Mouse (Mus musculus): ENCODE results near the gene Gal3st2b. TPM values are rescaled to one million over a fixed set of nuclear protein-coding genes. Genes with fewer than 3 reads are reported as not detected.
"Not testable (repeated sequence)": the region's sequence is repeated elsewhere in the genome, so short reads cannot be mapped to it uniquely, and the experiment has no call there.

The Gal3st2b gene
- polyA plus RNA-seq, 1 experiment from 2014 or later = not detected

GRCm38 (mm10) chr1:93911877-93912276, 6.2 kb upstream of the Gal3st2b start:
- not testable (repeated sequence) for H3K27me3 ChIP-seq (replicated peaks; ENCODE audit: control insufficient read depth, insufficient read depth, low read length); H3K36me3 ChIP-seq (ENCODE audit: control insufficient read depth, insufficient read depth, low read length)
- no CpG with 5 or more reads among the region's 2 CpGs for WGBS

GRCm38 (mm10) chr1:93917160-93917559, 951 bp upstream of the Gal3st2b start:
- H3K36me3 ChIP-seq (ENCODE audit: control insufficient read depth, insufficient read depth, low read length); DNase-seq (ENCODE audit: low spot score); ATAC-seq (replicated peaks; ENCODE audit: low FRiP score, low TSS enrichment, low read depth); H3K27me3 ChIP-seq (replicated peaks; ENCODE audit: control insufficient read depth, insufficient read depth, low read length); H3K4me1 ChIP-seq (replicated peaks; ENCODE audit: control insufficient read depth, insufficient read depth, low read length); H3K9ac ChIP-seq (ENCODE audit: low read length); H3K4me3 ChIP-seq (ENCODE audit: low read depth, low read length); H3K4me2 ChIP-seq (ENCODE audit: low read length); H3K27ac ChIP-seq (ENCODE audit: low read depth); H3K9me3 ChIP-seq (ENCODE audit: control insufficient read depth, low read length): not testable (repeated sequence)
- 80% methylated on average over 3 of the region's 3 CpGs for WGBS

More at GRCm38 (mm10) chr1:93911877-93912276, 6.2 kb upstream of the Gal3st2b start:
- H3K4me1 ChIP-seq (replicated peaks; ENCODE audit: control insufficient read depth, insufficient read depth, low read length); H3K9me3 ChIP-seq (ENCODE audit: control insufficient read depth, low read length); H3K4me3 ChIP-seq (ENCODE audit: low read depth, low read length); DNase-seq (ENCODE audit: low spot score); H3K4me2 ChIP-seq (ENCODE audit: low read length); ATAC-seq (replicated peaks; ENCODE audit: low FRiP score, low TSS enrichment, low read depth); H3K9ac ChIP-seq (ENCODE audit: low read length); H3K27ac ChIP-seq (ENCODE audit: low read depth): not testable (repeated sequence)

GRCm38 (mm10) chr1:93918775-93919174, 664 bp downstream of the Gal3st2b start:
- not testable (repeated sequence) for H3K9me3 ChIP-seq (ENCODE audit: control insufficient read depth, low read length); H3K27me3 ChIP-seq (replicated peaks; ENCODE audit: control insufficient read depth, insufficient read depth, low read length); ATAC-seq (replicated peaks; ENCODE audit: low FRiP score, low TSS enrichment, low read depth); H3K4me3 ChIP-seq (ENCODE audit: low read depth, low read length); H3K36me3 ChIP-seq (ENCODE audit: control insufficient read depth, insufficient read depth, low read length); H3K4me2 ChIP-seq (ENCODE audit: low read length); H3K4me1 ChIP-seq (replicated peaks; ENCODE audit: control insufficient read depth, insufficient read depth, low read length); H3K27ac ChIP-seq (ENCODE audit: low read depth); DNase-seq (ENCODE audit: low spot score); H3K9ac ChIP-seq (ENCODE audit: low read length)
- WGBS = 56% methylated on average over 1 of the region's 1 CpGs

- H3K4me2 ChIP-seq (ENCODE audit: low read length); H3K27me3 ChIP-seq (replicated peaks; ENCODE audit: control insufficient read depth, insufficient read depth, low read length); H3K36me3 ChIP-seq (ENCODE audit: control insufficient read depth, insufficient read depth, low read length); DNase-seq (ENCODE audit: low spot score); H3K27ac ChIP-seq (ENCODE audit: low read depth); H3K9ac ChIP-seq (ENCODE audit: low read length); H3K9me3 ChIP-seq (ENCODE audit: control insufficient read depth, low read length); H3K4me1 ChIP-seq (replicated peaks; ENCODE audit: control insufficient read depth, insufficient read depth, low read length); ATAC-seq (replicated peaks; ENCODE audit: low FRiP score, low TSS enrichment, low read depth); H3K4me3 ChIP-seq (ENCODE audit: low read depth, low read length): not testable (repeated sequence)
- 67% methylated on average over 3 of the region's 3 CpGs for WGBS
These were observed 1.2 kb downstream of the Gal3st2b start for GRCm38 (mm10) chr1:93919321-93919720.

- not testable (repeated sequence) for H3K9ac ChIP-seq (ENCODE audit: low read length); H3K4me2 ChIP-seq (ENCODE audit: low read length); H3K9me3 ChIP-seq (ENCODE audit: control insufficient read depth, low read length); H3K27me3 ChIP-seq (replicated peaks; ENCODE audit: control insufficient read depth, insufficient read depth, low read length); H3K36me3 ChIP-seq (ENCODE audit: control insufficient read depth, insufficient read depth, low read length); H3K4me3 ChIP-seq (ENCODE audit: low read depth, low read length); H3K27ac ChIP-seq (ENCODE audit: low read depth); ATAC-seq (replicated peaks; ENCODE audit: low FRiP score, low TSS enrichment, low read depth); H3K4me1 ChIP-seq (replicated peaks; ENCODE audit: control insufficient read depth, insufficient read depth, low read length); DNase-seq (ENCODE audit: low spot score)
- 85% methylated on average over 3 of the region's 3 CpGs for WGBS
These were observed 4.5 kb downstream of the Gal3st2b start for GRCm38 (mm10) chr1:93922609-93923008.

GRCm38 (mm10) chr1:93923098-93923497, 5.0 kb downstream of the Gal3st2b start:
- not testable (repeated sequence) for H3K36me3 ChIP-seq (ENCODE audit: control insufficient read depth, insufficient read depth, low read length); H3K27ac ChIP-seq (ENCODE audit: low read depth); H3K9me3 ChIP-seq (ENCODE audit: control insufficient read depth, low read length); H3K4me3 ChIP-seq (ENCODE audit: low read depth, low read length); DNase-seq (ENCODE audit: low spot score); ATAC-seq (replicated peaks; ENCODE audit: low FRiP score, low TSS enrichment, low read depth); H3K27me3 ChIP-seq (replicated peaks; ENCODE audit: control insufficient read depth, insufficient read depth, low read length); H3K4me1 ChIP-seq (replicated peaks; ENCODE audit: control insufficient read depth, insufficient read depth, low read length); H3K4me2 ChIP-seq (ENCODE audit: low read length); H3K9ac ChIP-seq (ENCODE audit: low read length)
- WGBS = 67% methylated on average over 2 of the region's 2 CpGs

GRCm38 (mm10) chr1:93935378-93935777, 17.3 kb downstream of the Gal3st2b start:
- H3K4me3 ChIP-seq (ENCODE audit: low read depth, low read length); H3K27me3 ChIP-seq (replicated peaks; ENCODE audit: control insufficient read depth, insufficient read depth, low read length); H3K9me3 ChIP-seq (ENCODE audit: control insufficient read depth, low read length); H3K36me3 ChIP-seq (ENCODE audit: control insufficient read depth, insufficient read depth, low read length); H3K4me2 ChIP-seq (ENCODE audit: low read length); ATAC-seq (replicated peaks; ENCODE audit: low FRiP score, low TSS enrichment, low read depth); H3K9ac ChIP-seq (ENCODE audit: low read length); H3K4me1 ChIP-seq (replicated peaks; ENCODE audit: control insufficient read depth, insufficient read depth, low read length); H3K27ac ChIP-seq (ENCODE audit: low read depth); DNase-seq (ENCODE audit: low spot score): not testable (repeated sequence)
- 96% methylated on average over 1 of the region's 1 CpGs for WGBS

GRCm38 (mm10) chr1:93937807-93938206, 19.7 kb downstream of the Gal3st2b start:
- WGBS = 67% methylated on average over 1 of the region's 1 CpGs
- not testable (repeated sequence) for DNase-seq (ENCODE audit: low spot score); H3K27ac ChIP-seq (ENCODE audit: low read depth); H3K4me1 ChIP-seq (replicated peaks; ENCODE audit: control insufficient read depth, insufficient read depth, low read length); ATAC-seq (replicated peaks; ENCODE audit: low FRiP score, low TSS enrichment, low read depth); H3K36me3 ChIP-seq (ENCODE audit: control insufficient read depth, insufficient read depth, low read length); H3K4me2 ChIP-seq (ENCODE audit: low read length); H3K4me3 ChIP-seq (ENCODE audit: low read depth, low read length); H3K9me3 ChIP-seq (ENCODE audit: control insufficient read depth, low read length); H3K9ac ChIP-seq (ENCODE audit: low read length); H3K27me3 ChIP-seq (replicated peaks; ENCODE audit: control insufficient read depth, insufficient read depth, low read length)

- H3K9me3 ChIP-seq (ENCODE audit: control insufficient read depth, low read length); H3K4me2 ChIP-seq (ENCODE audit: low read length); ATAC-seq (replicated peaks; ENCODE audit: low FRiP score, low TSS enrichment, low read depth); H3K36me3 ChIP-seq (ENCODE audit: control insufficient read depth, insufficient read depth, low read length); H3K4me3 ChIP-seq (ENCODE audit: low read depth, low read length); DNase-seq (ENCODE audit: low spot score); H3K4me1 ChIP-seq (replicated peaks; ENCODE audit: control insufficient read depth, insufficient read depth, low read length); H3K27ac ChIP-seq (ENCODE audit: low read depth); H3K27me3 ChIP-seq (replicated peaks; ENCODE audit: control insufficient read depth, insufficient read depth, low read length); H3K9ac ChIP-seq (ENCODE audit: low read length): not testable (repeated sequence)
- WGBS = 90% methylated on average over 7 of the region's 7 CpGs
These were observed 20.3 kb downstream of the Gal3st2b start for GRCm38 (mm10) chr1:93938415-93938814.

All from intestine, embryonic 14.5 days (tissue).